Mouse (Mus musculus) frontal cortex, postnatal 14 days (tissue): ENCODE results near the gene Nell1.
A peak's percentile ranks its signal among the peaks of the same experiment; 100 is the strongest.
"Not testable (repeated sequence)": the region's sequence is repeated elsewhere in the genome, so short reads cannot be mapped to it uniquely, and the experiment has no call there.

ENCODE experiments used
- DNase-seq, 2 experiments: peaks; one replicate each; pipeline ENCODE4 v3.0.0; 2022; ENCODE audit warnings: low spot score in 2 of 2

Nell1 gene

GRCm38 (mm10) chr7:49974841-49975440 lies at the start of gene Nell1:
Gene Nell1, plus strand, starts transcription at chr7:49974864.
- DNase-seq: peak in 1 of 2 experiments; percentile 10

GRCm38 (mm10) chr7:49928571-49928970 lies 46.1 kb upstream of the Nell1 start:
- no peak for DNase-seq

GRCm38 (mm10) chr7:49929999-49930398 lies 44.7 kb upstream of the Nell1 start:
- DNase-seq: no peak

GRCm38 (mm10) chr7:49933386-49934115 lies 41.1 kb upstream of the Nell1 start:
- DNase-seq: not testable (repeated sequence)

DNA sequence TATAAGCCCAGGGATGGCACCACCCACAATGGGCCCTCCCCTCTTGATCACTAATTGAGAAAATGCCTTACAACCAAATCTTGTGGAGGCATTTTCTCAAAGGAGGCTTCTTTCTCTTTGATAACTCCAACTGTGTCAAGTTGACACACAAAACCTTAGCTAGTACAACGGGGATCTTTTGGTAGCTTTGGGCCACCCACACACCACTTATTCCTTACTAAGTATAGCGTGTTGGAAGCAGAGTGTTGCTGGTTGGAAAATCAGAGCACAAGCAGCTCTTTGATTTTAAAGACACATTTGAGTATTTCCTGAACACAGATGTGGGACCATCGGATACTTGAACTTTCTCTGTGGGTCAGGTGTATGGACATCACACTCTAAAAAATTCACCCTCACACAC lies 37.8 kb upstream of the Nell1 start:
- DNase-seq: peak in 1 of 2 experiments; percentile 7

- no peak for DNase-seq
Measured at GRCm38 (mm10) chr7:49942023-49942422, 32.6 kb upstream of the Nell1 start.

DNA sequence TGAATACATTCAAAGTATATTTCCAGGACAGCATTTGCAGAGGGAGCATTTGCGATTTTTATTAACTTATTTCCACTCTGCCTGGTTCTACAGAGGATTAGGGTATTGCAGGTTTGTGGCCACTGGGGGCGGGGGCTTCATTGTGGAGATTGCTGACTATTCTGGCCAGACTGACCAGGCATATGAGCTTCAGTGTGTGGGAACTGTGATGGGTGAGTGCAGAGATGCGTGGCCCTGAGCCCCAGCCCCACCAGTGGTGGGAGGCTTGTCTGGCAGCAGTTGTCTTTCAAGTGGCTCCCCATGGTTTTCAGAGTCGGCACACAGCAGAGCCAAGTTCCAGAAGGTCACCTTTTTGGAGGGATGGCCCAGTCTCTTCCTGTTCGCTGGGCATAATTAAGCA lies 32.2 kb upstream of the Nell1 start:
- DNase-seq: no peak

DNA sequence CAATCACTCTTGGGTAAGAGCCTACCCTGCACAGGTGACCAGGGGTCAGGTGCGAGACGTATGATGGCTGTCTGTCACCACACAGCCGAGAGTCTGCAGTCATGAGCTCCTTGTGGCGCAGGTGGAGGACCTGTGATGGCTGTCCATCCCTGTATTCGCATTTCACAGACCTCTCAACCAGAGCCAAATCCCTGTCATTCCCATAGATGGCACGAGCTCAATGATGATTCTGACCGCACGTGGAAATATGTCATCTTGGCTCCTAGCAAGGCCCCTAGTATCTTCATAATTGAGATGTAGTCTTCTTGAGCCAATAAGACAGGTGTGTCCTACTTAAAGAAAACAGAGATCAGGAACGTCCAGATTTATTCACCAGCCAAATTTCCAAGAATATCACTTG lies 28.0 kb upstream of the Nell1 start:
- DNase-seq: no peak

DNA sequence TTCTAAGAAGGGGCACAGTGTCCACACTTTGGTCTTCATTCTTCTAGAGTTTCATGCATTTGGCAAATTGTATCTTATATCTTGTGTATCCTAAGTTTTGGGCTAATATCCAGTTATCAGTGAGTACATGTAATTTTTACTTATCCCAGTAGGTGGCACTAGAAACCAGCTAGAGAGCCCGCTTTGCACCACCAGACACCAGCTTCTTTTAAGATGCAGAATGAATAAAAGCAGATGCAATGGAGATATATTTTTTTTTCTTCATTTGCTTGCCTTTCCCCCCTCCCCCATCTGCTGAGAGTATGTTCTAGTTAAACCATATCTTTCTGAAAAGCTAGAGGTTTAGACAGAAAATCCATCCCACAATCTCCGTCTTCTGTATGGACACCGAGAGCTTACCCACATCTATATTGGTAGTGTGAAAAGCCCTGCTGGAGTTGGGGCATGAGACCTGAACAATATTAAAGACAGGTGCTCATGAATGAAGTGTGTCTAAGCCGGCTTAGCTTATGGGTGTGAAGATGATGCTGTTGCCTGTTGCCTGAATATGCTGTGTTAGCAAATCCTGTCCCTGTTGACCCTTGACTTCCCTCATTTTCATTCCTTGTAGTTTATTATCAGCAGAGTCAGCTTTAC lies 21.0 kb upstream of the Nell1 start:
- peak in 1 of 2 experiments; percentile 7 for DNase-seq

DNA sequence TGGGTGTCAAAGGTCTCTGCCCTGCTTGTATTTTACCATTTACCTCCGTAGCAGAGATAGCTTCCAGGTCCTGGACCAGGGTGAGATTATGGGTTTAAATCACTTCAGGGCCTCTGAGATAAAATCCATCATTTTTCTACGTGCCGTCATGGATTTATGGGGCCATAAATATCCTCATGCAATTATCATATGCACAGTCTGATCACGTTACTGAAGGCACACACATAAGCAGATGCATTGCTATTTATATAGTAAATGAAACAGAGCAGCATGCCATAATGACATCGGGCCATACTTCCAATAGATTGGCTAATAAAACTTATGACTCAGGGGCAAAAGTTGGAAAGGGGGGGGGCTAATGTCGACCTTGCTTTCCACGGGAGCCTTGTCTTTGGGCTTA lies 19.8 kb upstream of the Nell1 start:
- no peak for DNase-seq

GRCm38 (mm10) chr7:49957142-49957541 lies 17.5 kb upstream of the Nell1 start:
- no peak for DNase-seq

DNA sequence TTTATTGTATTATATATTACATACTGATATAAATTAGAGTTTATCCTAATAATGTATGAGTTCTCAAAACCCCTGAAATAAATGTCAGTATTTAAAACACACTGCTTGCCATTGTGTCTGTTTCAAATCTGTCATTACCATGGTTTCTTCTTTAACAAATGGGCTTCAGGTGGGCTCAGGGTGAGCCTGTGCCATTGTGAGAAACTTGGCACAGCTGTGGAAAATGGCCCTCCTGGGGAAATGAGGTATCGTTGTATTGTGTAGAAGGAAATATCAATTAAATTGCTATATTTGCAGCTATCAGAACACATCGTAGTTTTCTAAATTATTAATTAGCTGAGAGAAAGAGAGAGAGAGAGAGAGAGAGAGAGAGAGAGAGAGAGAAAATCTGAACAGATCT lies 10.9 kb upstream of the Nell1 start:
- no peak for DNase-seq

DNA sequence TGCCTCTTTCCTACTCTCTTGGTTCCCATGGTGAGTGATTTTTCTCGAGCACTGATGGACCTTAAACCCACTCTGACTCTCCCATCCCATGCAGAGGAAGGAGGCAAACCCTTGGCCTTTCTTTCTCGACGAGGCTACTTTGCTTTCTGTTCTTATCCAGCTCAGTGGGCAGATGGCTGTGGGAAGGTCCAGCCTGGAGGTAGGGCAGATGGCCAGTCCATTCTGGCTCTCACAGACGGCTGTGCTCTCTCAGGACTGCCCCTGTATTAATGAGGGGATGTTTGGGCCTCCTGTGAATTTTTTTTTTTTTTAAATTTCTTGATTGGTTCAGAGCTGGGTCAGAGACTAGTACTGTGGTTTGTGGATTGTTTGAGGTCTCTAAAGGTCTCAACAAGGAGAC lies 5.1 kb upstream of the Nell1 start:
- DNase-seq: no peak

DNA sequence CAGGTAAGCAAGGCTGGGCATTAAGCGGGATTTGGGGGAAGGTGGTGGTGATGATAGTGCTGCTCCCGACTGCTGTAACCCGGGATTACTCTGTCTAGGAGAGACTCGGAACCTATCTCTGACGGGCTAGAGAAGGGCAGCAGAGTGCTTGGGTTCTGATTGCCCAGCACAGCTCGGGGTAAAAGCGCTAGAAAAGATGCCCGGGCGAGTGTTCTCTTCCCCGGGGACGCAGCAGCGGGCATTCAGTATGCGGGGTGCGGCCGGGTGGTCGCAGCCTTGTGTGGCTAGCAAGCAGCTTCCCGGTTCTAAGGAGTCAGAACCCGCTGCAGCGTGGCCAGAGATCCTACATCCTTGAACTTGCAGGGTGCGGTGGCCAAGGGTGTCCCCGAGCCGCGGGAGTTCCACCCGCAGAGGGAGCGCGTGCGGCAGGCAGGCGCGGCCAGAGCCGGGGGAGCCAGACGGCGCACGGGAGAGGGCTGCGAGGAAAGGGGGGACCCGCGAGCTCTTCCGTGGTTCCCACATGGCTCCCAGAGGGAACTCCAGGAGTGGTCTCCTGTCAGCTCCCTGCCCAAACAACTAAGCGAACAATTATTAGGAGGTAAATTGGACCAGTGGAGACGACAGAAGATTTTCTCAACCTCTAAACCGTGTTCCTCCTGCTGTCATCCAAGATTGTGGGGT lies 917 bp downstream of the Nell1 start:
- peak in 1 of 2 experiments; percentile 40 for DNase-seq

- no peak for DNase-seq
Measured at GRCm38 (mm10) chr7:49981511-49982227, 7.0 kb downstream of the Nell1 start.

GRCm38 (mm10) chr7:49984698-49985097 lies 10.0 kb downstream of the Nell1 start:
- no peak for DNase-seq

DNA sequence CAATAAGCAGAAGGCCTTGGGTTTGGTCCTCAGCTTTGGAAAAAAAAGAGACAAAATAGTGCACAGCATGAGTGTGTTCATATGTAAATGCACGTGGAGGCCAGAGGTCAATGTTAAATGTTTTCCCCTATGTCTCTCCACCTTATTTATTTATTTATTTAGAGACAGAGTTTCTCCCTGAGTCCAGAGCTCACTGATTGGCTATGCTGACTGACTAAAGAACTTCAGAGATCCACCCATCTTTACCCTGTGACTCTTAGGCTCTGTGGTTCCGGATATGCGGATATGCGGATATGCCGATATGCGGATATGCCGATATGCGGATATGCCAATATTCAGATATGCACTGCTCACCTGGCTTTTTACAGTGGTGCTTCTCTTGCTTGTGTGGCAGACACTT lies 11.3 kb downstream of the Nell1 start:
- DNase-seq: no peak

- DNase-seq: no peak
Measured at GRCm38 (mm10) chr7:49999321-49999720, 24.7 kb downstream of the Nell1 start.

DNA sequence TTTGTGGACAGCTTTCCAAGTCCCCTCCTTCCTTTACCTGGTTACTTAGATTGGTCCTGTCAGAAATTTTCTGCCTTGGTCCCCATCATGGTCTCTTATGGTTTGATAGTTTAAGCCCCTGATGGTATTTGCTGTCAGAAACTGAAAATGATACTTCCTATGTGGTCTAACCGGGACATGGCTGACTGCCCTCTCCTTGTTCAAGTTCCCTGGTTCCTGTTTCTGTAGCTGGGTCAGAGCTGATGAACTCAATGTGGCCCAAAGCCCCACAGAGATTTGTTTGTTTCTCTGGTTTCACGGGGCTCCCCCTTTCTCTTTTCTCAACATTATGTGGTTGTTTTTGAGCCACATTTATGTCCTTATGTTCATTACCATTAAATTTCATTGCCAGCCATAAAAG lies 30.6 kb downstream of the Nell1 start:
- no peak for DNase-seq

DNA sequence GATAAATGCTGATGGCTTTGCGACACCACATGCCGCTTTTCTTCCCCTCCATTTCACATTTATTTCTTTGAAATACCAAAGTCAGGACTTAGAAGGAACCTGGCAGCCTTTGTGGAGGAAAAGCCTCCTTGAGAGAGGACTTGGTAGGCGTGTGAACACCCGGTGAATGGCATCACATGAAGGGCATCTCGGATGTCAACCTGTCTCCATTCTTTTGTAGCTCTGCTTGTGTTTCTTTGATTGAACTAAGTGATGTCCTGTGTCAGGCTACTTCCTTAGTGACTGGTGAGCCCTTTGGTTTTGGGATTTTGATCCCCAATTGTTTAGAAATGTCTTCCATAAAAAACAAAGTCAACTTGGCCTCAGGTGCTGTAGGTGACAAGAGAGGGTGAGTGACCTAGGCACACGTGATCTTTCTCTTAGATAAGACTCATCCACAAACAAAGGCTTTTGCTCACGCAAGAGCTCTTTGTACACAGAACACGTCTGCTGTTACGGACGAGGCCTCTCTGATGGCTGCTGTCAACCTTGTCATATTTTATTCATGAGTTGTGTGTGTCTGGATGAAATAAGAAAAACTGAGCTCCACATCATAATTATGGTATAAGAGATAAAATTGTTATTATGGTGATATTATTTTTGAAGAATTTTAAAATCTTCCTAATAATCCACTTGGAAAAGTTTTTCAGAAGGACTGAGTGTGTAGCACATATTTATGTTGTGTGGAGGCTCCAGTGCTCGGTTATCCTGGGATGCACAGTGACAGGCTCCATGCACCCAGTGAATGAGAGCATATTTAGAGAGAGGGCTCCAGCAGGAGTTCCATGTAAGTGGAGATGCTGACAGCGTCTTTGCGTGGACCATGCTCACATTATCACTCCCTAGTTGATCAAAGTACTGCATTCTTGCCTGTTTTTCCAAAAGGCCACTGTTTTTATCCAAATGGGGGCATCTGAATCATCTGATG lies 60.8 kb downstream of the Nell1 start:
- no peak for DNase-seq

DNA sequence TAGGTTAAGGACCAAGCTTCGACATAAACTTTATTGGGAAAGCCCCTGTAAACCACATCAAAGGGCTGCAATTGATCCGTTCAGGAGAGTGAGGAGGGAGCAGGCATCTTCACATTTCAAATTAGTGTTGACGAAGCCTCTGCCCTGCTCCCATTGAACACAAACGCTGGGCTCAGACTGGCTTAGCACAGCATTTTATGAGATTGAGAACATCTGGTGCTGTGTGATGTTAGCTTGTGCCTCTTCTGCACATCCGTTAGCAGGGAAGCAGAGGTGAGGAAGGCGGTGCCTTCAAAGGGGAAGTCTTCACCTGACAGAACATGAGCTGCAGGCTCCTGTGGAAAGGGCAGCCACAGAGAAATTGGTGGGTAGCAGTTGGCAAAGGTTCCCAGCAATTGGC lies 66.4 kb downstream of the Nell1 start:
- DNase-seq: no peak
